Mouse (Mus musculus): ENCODE data around the gene Prep.

- TF ChIP-seq CTCF (IDR thresholded peaks at IDR 0.05; ENCODE audit: control insufficient read depth, insufficient read depth, insufficient read length) = no peak
- TF ChIP-seq MAX (IDR thresholded peaks at IDR 0.05) = no peak
- TF ChIP-seq MYOD1 (IDR thresholded peaks at IDR 0.05; ENCODE audit: control insufficient read depth, insufficient read length, low read depth) = no peak
- no peak for TF ChIP-seq CEBPB (IDR thresholded peaks at IDR 0.05; ENCODE audit: low read depth)
These were observed 37.1 kb downstream of the Prep start for GRCm38 (mm10) chr10:45104098-45104497.
